Mouse (Mus musculus): ENCODE data around the gene Ndufb4. TPM values are rescaled to one million over a fixed set of nuclear protein-coding genes. Genes with fewer than 3 reads are reported as not detected.
"Not testable (repeated sequence)": the region's sequence is repeated elsewhere in the genome, so short reads cannot be mapped to it uniquely, and the experiment has no call there.

The Ndufb4 gene
- polyA plus RNA-seq, 1 experiment from 2014 or later: 51.2 TPM

- Histone ChIP-seq H3K9ac (no peak overlapping the region), H3K4me1 (peaks cover 7% of the 10 kb centered on the region), H3K27me3 (no peaks in the 10 kb centered on the region), H3K27ac (no peak overlapping the region), H3K36me3 (peaks cover 43% of the 10 kb centered on the region), H3K9me3 (no peaks in the 10 kb centered on the region), H3K4me2 (no peak overlapping the region), H3K4me3 (no peak overlapping the region)
- no peak for ATAC-seq (ENCODE audit: insufficient number of reproducible peaks, low FRiP score, low TSS enrichment, low read depth)
- WGBS: 89% methylated on average over 8 of the region's 8 CpGs
Measured at GRCm38 (mm10) chr16:37647936-37648335, 6.3 kb downstream of the Ndufb4 start.

DNA sequence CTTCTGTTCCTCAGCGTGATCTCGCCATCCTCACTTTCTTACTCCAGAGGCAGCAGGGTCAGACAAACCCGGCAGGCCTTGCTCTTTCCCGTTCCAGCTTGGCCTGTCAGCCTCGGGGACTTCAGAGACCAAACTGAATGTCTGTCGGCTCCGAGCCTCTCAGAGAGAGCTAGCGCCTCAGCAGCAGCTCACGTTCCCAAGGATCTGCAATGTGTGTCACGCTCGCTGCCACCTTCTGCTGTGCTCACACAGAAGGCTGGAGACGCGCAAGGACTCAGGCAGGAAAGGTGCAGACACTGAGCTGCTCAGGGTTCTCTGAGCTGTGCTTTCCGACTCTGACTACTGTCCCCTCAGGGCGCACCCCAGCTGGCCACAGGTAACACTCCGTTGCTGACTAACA is 7.2 kb downstream of the Ndufb4 start:
- Histone ChIP-seq H3K4me3 (no peak overlapping the region), H3K9ac (no peak overlapping the region), H3K4me1 (no peaks in the 10 kb centered on the region), H3K27me3 (no peaks in the 10 kb centered on the region), H3K4me2 (no peak overlapping the region), H3K9me3 (no peaks in the 10 kb centered on the region), H3K27ac (no peak overlapping the region), H3K36me3 (peaks cover 43% of the 10 kb centered on the region)
- 82% methylated on average over 16 of the region's 16 CpGs for WGBS
- ATAC-seq (ENCODE audit: insufficient number of reproducible peaks, low FRiP score, low TSS enrichment, low read depth): no peak

- ATAC-seq (ENCODE audit: insufficient number of reproducible peaks, low FRiP score, low TSS enrichment, low read depth): no peak
- 85% methylated on average over 3 of the region's 3 CpGs for WGBS
- H3K9me3 ChIP-seq: no peaks in the 10 kb centered on the region
- no peak overlapping the region for H3K27ac ChIP-seq
- H3K27me3 ChIP-seq: no peaks in the 10 kb centered on the region
- no peak overlapping the region for H3K4me3 ChIP-seq
- no peak overlapping the region for H3K9ac ChIP-seq
- H3K36me3 ChIP-seq: peaks cover 43% of the 10 kb centered on the region
- H3K4me2 ChIP-seq: no peak overlapping the region
- no peaks in the 10 kb centered on the region for H3K4me1 ChIP-seq
Measured at GRCm38 (mm10) chr16:37645799-37646198, 8.5 kb downstream of the Ndufb4 start.

DNA sequence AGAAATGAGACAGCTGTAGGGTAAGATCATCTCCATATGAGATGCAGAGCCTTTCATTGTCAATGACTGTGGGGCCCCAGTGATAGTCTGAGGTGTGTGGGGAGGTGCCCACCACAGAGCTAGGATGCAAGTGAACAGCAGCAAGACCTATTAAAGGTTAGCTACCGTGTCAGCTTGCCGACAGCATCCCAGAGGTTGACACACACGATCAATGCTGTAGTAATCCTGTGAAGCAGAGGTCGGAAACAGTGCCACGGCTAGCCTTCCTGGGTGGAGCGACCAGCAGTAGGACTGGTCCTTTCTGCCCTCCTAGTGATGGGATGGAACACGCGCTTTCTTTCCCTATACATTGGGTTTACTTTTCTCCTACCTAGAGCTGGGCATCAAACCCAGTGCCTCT is 9.0 kb downstream of the Ndufb4 start:
- no peak overlapping the region for H3K27ac ChIP-seq
- H3K9me3 ChIP-seq: no peaks in the 10 kb centered on the region
- H3K4me1 ChIP-seq: no peaks in the 10 kb centered on the region
- H3K4me2 ChIP-seq: no peak overlapping the region
- H3K36me3 ChIP-seq: peaks cover 43% of the 10 kb centered on the region
- H3K4me3 ChIP-seq: no peak overlapping the region
- H3K9ac ChIP-seq: no peak overlapping the region
- H3K27me3 ChIP-seq: no peaks in the 10 kb centered on the region
- ATAC-seq (ENCODE audit: insufficient number of reproducible peaks, low FRiP score, low TSS enrichment, low read depth): no peak
- 92% methylated on average over 8 of the region's 8 CpGs for WGBS

GRCm38 (mm10) chr16:37644486-37644885 is 9.8 kb downstream of the Ndufb4 start:
- no peaks in the 10 kb centered on the region for H3K9me3 ChIP-seq
- WGBS: 93% methylated on average over 5 of the region's 5 CpGs
- no peak overlapping the region for H3K27ac ChIP-seq
- no peak overlapping the region for H3K4me2 ChIP-seq
- no peak for ATAC-seq (ENCODE audit: insufficient number of reproducible peaks, low FRiP score, low TSS enrichment, low read depth)
- H3K27me3 ChIP-seq: no peaks in the 10 kb centered on the region
- H3K4me1 ChIP-seq: no peaks in the 10 kb centered on the region
- H3K9ac ChIP-seq: no peak overlapping the region
- peaks cover 43% of the 10 kb centered on the region for H3K36me3 ChIP-seq
- H3K4me3 ChIP-seq: no peak overlapping the region

DNA sequence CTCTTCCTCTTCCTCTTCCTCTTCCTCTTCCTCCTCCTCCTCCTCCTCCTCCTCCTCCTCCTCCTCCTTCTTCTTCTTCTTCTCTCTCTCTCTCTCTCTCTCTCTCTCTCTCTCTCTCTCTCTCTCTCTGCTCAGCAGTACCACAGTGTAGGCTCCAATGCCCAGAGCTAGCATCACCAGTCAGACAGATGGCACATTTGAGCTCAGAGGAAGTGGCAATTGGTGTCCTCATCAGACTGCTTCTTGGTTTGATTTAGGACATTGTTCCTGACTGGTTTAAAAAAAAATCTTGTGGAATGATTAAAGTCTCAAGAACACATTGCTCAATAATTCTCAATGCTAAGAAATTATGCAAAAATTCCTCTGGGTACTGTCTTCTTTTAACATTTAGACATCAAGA is 13.7 kb downstream of the Ndufb4 start:
- not testable (repeated sequence) for H3K27me3 ChIP-seq; ATAC-seq (ENCODE audit: insufficient number of reproducible peaks, low FRiP score, low TSS enrichment, low read depth); H3K4me1 ChIP-seq; H3K9me3 ChIP-seq; H3K9ac ChIP-seq; H3K27ac ChIP-seq; H3K4me3 ChIP-seq; H3K4me2 ChIP-seq
- H3K36me3 ChIP-seq: peaks cover 14% of the 10 kb centered on the region

DNA sequence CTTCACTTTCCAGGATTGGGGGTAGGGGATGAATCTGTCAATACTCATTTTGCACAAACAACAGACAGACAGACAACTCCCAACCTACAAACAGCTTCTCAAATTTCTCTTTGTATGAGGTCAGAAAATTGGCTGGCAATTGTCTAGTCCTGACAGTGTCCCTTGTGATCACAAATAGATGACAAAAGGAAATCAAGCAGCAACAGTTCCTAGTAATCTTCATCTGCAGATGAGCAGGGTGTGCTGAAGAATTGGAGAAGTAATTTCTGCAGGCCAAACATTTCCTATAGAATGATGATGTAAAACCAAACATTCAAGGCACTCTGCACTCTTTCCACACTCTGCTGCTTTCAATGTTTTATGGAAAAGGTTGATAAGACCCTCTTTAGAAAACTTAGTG is 16.5 kb downstream of the Ndufb4 start:
- ATAC-seq (ENCODE audit: insufficient number of reproducible peaks, low FRiP score, low TSS enrichment, low read depth): no peak
- Histone ChIP-seq H3K9ac (no peak overlapping the region), H3K36me3 (no peaks in the 10 kb centered on the region), H3K27ac (no peak overlapping the region), H3K4me2 (no peak overlapping the region), H3K9me3 (no peaks in the 10 kb centered on the region), H3K4me3 (no peak overlapping the region), H3K4me1 (no peaks in the 10 kb centered on the region), H3K27me3 (no peaks in the 10 kb centered on the region)

GRCm38 (mm10) chr16:37636107-37636506 is 18.1 kb downstream of the Ndufb4 start:
- WGBS: 51% methylated on average over 6 of the region's 6 CpGs
- Histone ChIP-seq H3K27me3 (no peaks in the 10 kb centered on the region), H3K9ac (no peak overlapping the region), H3K27ac (no peak overlapping the region), H3K4me1 (no peaks in the 10 kb centered on the region), H3K9me3 (no peaks in the 10 kb centered on the region), H3K4me3 (no peak overlapping the region), H3K4me2 (no peak overlapping the region), H3K36me3 (no peaks in the 10 kb centered on the region)
- ATAC-seq (ENCODE audit: insufficient number of reproducible peaks, low FRiP score, low TSS enrichment, low read depth): no peak

DNA sequence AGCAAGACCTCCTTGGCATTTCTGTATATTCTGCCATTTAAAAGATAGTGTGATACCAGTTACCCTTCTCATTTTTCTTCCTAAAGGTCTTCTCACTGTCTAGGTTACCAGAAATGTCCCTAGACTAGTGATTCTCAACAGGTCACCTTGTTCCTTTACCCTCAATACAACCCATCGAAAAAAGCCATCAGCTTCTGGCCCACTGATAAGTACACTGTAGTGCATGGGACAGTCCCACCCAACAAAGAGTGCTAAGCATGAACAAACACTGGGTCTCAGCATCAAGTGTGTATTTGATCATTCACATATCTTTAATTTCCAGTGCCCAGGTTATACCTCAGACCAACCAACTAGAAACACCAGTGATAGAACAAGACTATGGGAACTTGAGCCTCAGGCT is 19.2 kb downstream of the Ndufb4 start:
- Histone ChIP-seq H3K9me3 (no peaks in the 10 kb centered on the region), H3K4me3 (no peak overlapping the region), H3K36me3 (no peaks in the 10 kb centered on the region), H3K4me1 (no peaks in the 10 kb centered on the region), H3K27ac (no peak overlapping the region), H3K27me3 (no peaks in the 10 kb centered on the region), H3K4me2 (no peak overlapping the region), H3K9ac (no peak overlapping the region)
- WGBS: 100% methylated on average over 1 of the region's 1 CpGs
- ATAC-seq (ENCODE audit: insufficient number of reproducible peaks, low FRiP score, low TSS enrichment, low read depth): no peak

DNA sequence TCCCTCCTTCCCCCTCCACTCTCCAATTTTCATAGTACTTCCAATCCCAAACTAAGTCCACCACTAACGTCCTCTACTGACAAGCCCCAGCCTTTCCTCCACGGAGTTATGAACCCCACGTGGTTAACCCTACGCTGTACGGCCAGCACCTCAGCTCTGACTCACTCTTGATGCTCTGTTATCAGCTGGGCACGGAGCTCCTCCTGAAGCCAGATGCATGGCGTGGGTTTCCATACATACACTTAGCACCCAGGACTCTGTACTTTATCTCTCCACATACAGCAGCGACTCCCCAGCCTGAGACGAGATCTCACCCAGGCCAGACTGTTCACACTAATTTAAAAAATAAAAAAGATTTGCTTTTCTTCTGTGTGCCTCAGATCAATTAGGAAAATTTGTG is 19.7 kb downstream of the Ndufb4 start:
- Histone ChIP-seq H3K4me1 (no peaks in the 10 kb centered on the region), H3K9me3 (no peaks in the 10 kb centered on the region), H3K4me3 (no peak overlapping the region), H3K27me3 (no peaks in the 10 kb centered on the region), H3K27ac (no peak overlapping the region), H3K4me2 (no peak overlapping the region), H3K36me3 (no peaks in the 10 kb centered on the region), H3K9ac (no peak overlapping the region)
- ATAC-seq (ENCODE audit: insufficient number of reproducible peaks, low FRiP score, low TSS enrichment, low read depth): no peak
- WGBS: 67% methylated on average over 9 of the region's 9 CpGs

- no peak for ATAC-seq (ENCODE audit: insufficient number of reproducible peaks, low FRiP score, low TSS enrichment, low read depth)
- H3K4me3 ChIP-seq: no peak overlapping the region
- H3K4me2 ChIP-seq: no peak overlapping the region
- WGBS: 86% methylated on average over 7 of the region's 7 CpGs
- no peak overlapping the region for H3K27ac ChIP-seq
- H3K9me3 ChIP-seq: no peaks in the 10 kb centered on the region
- no peaks in the 10 kb centered on the region for H3K4me1 ChIP-seq
- H3K27me3 ChIP-seq: no peaks in the 10 kb centered on the region
- no peak overlapping the region for H3K9ac ChIP-seq
- no peaks in the 10 kb centered on the region for H3K36me3 ChIP-seq
Measured at GRCm38 (mm10) chr16:37629011-37629410, 25.2 kb downstream of the Ndufb4 start.

- Histone ChIP-seq H3K27ac (no peak overlapping the region), H3K27me3 (no peaks in the 10 kb centered on the region), H3K4me2 (no peak overlapping the region), H3K9me3 (no peaks in the 10 kb centered on the region), H3K9ac (no peak overlapping the region), H3K4me1 (no peaks in the 10 kb centered on the region), H3K36me3 (no peaks in the 10 kb centered on the region), H3K4me3 (no peak overlapping the region)
- no peak for ATAC-seq (ENCODE audit: insufficient number of reproducible peaks, low FRiP score, low TSS enrichment, low read depth)
- 77% methylated on average over 9 of the region's 9 CpGs for WGBS
Measured at GRCm38 (mm10) chr16:37628336-37628735, 25.9 kb downstream of the Ndufb4 start.

DNA sequence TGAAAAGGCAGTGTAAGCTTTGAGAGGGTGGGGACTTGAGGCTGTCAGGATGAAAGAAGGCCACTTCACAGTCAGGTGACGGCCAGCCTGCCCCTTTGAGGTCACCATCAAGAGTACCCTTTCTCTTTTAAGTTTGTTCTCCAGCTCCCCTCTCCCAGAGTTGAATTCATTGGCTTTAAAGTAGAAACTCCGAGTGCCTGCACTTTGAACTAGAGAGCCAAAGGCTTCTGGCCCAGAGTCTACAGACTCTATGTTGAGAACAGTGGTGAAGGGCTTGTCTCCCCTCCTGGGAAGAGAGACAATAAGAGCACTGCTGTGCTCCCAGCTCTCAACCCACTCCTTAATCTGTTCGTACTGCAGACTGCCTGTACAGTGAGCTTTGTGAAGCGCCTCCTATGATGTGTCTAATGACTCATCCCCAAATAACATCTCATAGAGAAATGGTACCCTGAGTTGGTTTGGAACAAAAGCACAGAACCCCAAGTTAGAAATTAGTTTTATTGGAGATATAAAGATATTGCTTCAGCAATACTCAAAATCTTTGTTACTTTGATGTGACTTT is 27.8 kb downstream of the Ndufb4 start:
- no peak overlapping the region for H3K4me2 ChIP-seq
- no peak overlapping the region for H3K9ac ChIP-seq
- H3K27me3 ChIP-seq: no peaks in the 10 kb centered on the region
- H3K36me3 ChIP-seq: no peaks in the 10 kb centered on the region
- no peak overlapping the region for H3K4me3 ChIP-seq
- no peak overlapping the region for H3K27ac ChIP-seq
- WGBS: 54% methylated on average over 4 of the region's 4 CpGs
- ATAC-seq (ENCODE audit: insufficient number of reproducible peaks, low FRiP score, low TSS enrichment, low read depth): no peak
- no peaks in the 10 kb centered on the region for H3K9me3 ChIP-seq
- no peaks in the 10 kb centered on the region for H3K4me1 ChIP-seq
